Mouse (Mus musculus) MEL (cell line): ENCODE measurements at regions not wholly inside any gene's neighbourhood (a gene's known extent, or its start where the extent isn't known, plus 50 kb on each side); places are given as distances from the start of the nearest gene placed in this dataset.

ENCODE experiments used
- DNase-seq: peaks from one replicate; pipeline ENCODE4 v3.0.0; 2011; ENCODE audit warnings: low read depth, low spot score
- H3K27ac ChIP-seq: 2 replicates; pipeline ENCODE4 v1.5.1; 2012; ENCODE audit warnings: low read depth, mild to moderate bottlenecking, control low read depth, low read length, moderate library complexity; ENCODE audit not compliant: control insufficient read depth
- H3K27me3 ChIP-seq, 2 experiments: fragments of 150-350 bp in 1 of 2; sonication (generic) in 1 of 2; 2 replicates each; pipeline ENCODE4 v1.6.1; 2012; ENCODE audit warnings: low read length in 2 of 2, mild to moderate bottlenecking in 2 of 2, improper control_type of control experiment in 1 of 2, moderate library complexity in 1 of 2; ENCODE audit not compliant: insufficient read depth in 2 of 2, control insufficient read depth in 1 of 2
- H3K36me3 ChIP-seq, 2 experiments: 2 replicates each; pipeline ENCODE4 v1.6.1; 2012 to 2014; ENCODE audit warnings: low read length in 2 of 2, improper control_type of control experiment in 1 of 2, inconsistent platforms in 1 of 2, mild to moderate bottlenecking in 1 of 2; ENCODE audit not compliant: insufficient read depth in 2 of 2, control insufficient read depth in 1 of 2
- H3K4me1 ChIP-seq, 2 experiments: fragments of 150-350 bp in 1 of 2; sonication (generic) in 1 of 2; 2 replicates each; pipeline ENCODE4 v1.6.1; 2012; ENCODE audit warnings: low read length in 2 of 2, improper control_type of control experiment in 1 of 2, mild to moderate bottlenecking in 1 of 2; ENCODE audit not compliant: insufficient read depth in 2 of 2, control insufficient read depth in 1 of 2
- H3K4me3 ChIP-seq, 2 experiments: fragments of 150-350 bp in 1 of 2; sonication (generic) in 1 of 2; 2 replicates each; pipeline ENCODE4 v1.5.1; 2012; ENCODE audit warnings: low read depth in 2 of 2, low read length in 2 of 2, mild to moderate bottlenecking in 2 of 2, moderate library complexity in 2 of 2, control low read depth in 1 of 2, improper control_type of control experiment in 1 of 2; ENCODE audit not compliant: control insufficient read depth in 1 of 2, insufficient read depth in 1 of 2
- H3K79me2 ChIP-seq: 2 replicates; pipeline ENCODE4 v1.6.1; 2012; ENCODE audit warnings: mild to moderate bottlenecking, low read length, moderate library complexity; ENCODE audit not compliant: control insufficient read depth, poor library complexity, insufficient read depth
- H3K9ac ChIP-seq: 2 replicates; pipeline ENCODE4 v1.6.1; 2012; ENCODE audit warnings: low read depth, mild to moderate bottlenecking, control low read depth, low read length, moderate library complexity; ENCODE audit not compliant: control insufficient read depth, poor library complexity, severe bottlenecking
- H3K9me3 ChIP-seq: fragments of 150-350 bp; sonication (generic); replicated peaks from 2 replicates; pipeline ENCODE4 v1.6.1; 2012; ENCODE audit warnings: mild to moderate bottlenecking, low read length, improper control_type of control experiment, moderate library complexity; ENCODE audit not compliant: insufficient read depth
- BHLHE40 ChIP-seq: IDR thresholded peaks from 2 replicates; pipeline ENCODE4 v1.6.1; 2012; ENCODE audit warnings: low read depth, mild to moderate bottlenecking, inconsistent platforms, low read length, improper control_type of control experiment, borderline replicate concordance
- CHD2 ChIP-seq: IDR thresholded peaks from 2 replicates; pipeline ENCODE4 v1.6.1; 2011; ENCODE audit warnings: low read length, improper control_type of control experiment
- CTCF ChIP-seq, 3 experiments: IDR thresholded peaks in 2 of 3; conservative IDR thresholded peaks in 1 of 3; 2 replicates each; pipeline ENCODE4 v1.5.1; 2011 to 2012; ENCODE audit warnings: low read length in 3 of 3, low read depth in 2 of 3, mild to moderate bottlenecking in 2 of 3, improper control_type of control experiment in 1 of 3, inconsistent platforms in 1 of 3, mixed read lengths in 1 of 3, moderate library complexity in 1 of 3; ENCODE audit not compliant: control insufficient read depth in 1 of 3, insufficient read depth in 1 of 3, poor library complexity in 1 of 3, severe bottlenecking in 1 of 3
- E2F4 ChIP-seq: IDR thresholded peaks from 2 replicates; pipeline ENCODE4 v1.6.1; 2011; ENCODE audit warnings: low read depth, low read length, improper control_type of control experiment, borderline replicate concordance
- ELF1 ChIP-seq: IDR thresholded peaks from 2 replicates; pipeline ENCODE4 v1.6.1; 2014; ENCODE audit warnings: low read depth, mild to moderate bottlenecking, inconsistent platforms, low read length, improper control_type of control experiment, moderate library complexity
- HCFC1 ChIP-seq: IDR thresholded peaks from 2 replicates; pipeline ENCODE4 v1.6.1; 2012; ENCODE audit warnings: low read depth, mild to moderate bottlenecking, inconsistent platforms, low read length, improper control_type of control experiment, moderate library complexity
- MAFK ChIP-seq: IDR thresholded peaks from 2 replicates; pipeline ENCODE4 v1.6.1; 2011; ENCODE audit warnings: low read depth, mild to moderate bottlenecking, low read length, improper control_type of control experiment, borderline replicate concordance
- MAX ChIP-seq: IDR thresholded peaks from 2 replicates; pipeline ENCODE4 v1.6.1; 2011; ENCODE audit warnings: low read length, improper control_type of control experiment
- MEF2A ChIP-seq: IDR thresholded peaks from 2 replicates; pipeline ENCODE4 v1.6.1; 2014; ENCODE audit warnings: low read depth, mild to moderate bottlenecking, inconsistent platforms, low read length, improper control_type of control experiment; ENCODE audit not compliant: poor library complexity, insufficient replicate concordance, severe bottlenecking; ENCODE audit errors: extremely low read depth
- MXI1 ChIP-seq: IDR thresholded peaks from 2 replicates; pipeline ENCODE4 v1.6.1; 2011; ENCODE audit warnings: mild to moderate bottlenecking, low read depth, low read length, improper control_type of control experiment
- MYC ChIP-seq: IDR thresholded peaks from 2 replicates; pipeline ENCODE4 v1.6.1; 2011; ENCODE audit warnings: low read depth, mild to moderate bottlenecking, low read length, improper control_type of control experiment, moderate library complexity
- NELFE ChIP-seq: IDR thresholded peaks from 2 replicates; pipeline ENCODE4 v1.6.1; 2011; ENCODE audit warnings: low read depth, low read length, improper control_type of control experiment
- POLR2A ChIP-seq, 2 experiments: IDR thresholded peaks; 2 replicates each; pipeline ENCODE4 v1.6.1; 2011 to 2012; ENCODE audit warnings: low read length in 2 of 2, mild to moderate bottlenecking in 2 of 2, control low read depth in 1 of 2, improper control_type of control experiment in 1 of 2, low read depth in 1 of 2, moderate library complexity in 1 of 2; ENCODE audit not compliant: control insufficient read depth in 1 of 2, insufficient read depth in 1 of 2, poor library complexity in 1 of 2
- POLR2AphosphoS5 ChIP-seq: IDR thresholded peaks from 2 replicates; pipeline ENCODE4 v1.6.1; 2012; ENCODE audit warnings: low read depth, borderline replicate concordance, mild to moderate bottlenecking, inconsistent platforms, low read length, moderate library complexity, mixed read lengths
- RCOR1 ChIP-seq: IDR thresholded peaks from 2 replicates; pipeline ENCODE4 v1.6.1; 2012; ENCODE audit warnings: low read depth, mild to moderate bottlenecking, inconsistent platforms, low read length, improper control_type of control experiment
- SIN3A ChIP-seq: IDR thresholded peaks from 2 replicates; pipeline ENCODE4 v1.6.1; 2012; ENCODE audit warnings: low read length, improper control_type of control experiment, inconsistent platforms
- TBP ChIP-seq: IDR thresholded peaks from 2 replicates; pipeline ENCODE4 v1.8.0; 2011; ENCODE audit warnings: low read depth, low read length, improper control_type of control experiment
- TCF12 ChIP-seq: IDR thresholded peaks from 2 replicates; pipeline ENCODE4 v1.6.1; 2014; ENCODE audit warnings: low read depth, mild to moderate bottlenecking, inconsistent platforms, low read length, improper control_type of control experiment, moderate library complexity
- UBTF ChIP-seq: IDR thresholded peaks from 2 replicates; pipeline ENCODE4 v1.6.1; 2012; ENCODE audit warnings: low read depth, mild to moderate bottlenecking, inconsistent platforms, low read length, improper control_type of control experiment, moderate library complexity, borderline replicate concordance; ENCODE audit not compliant: insufficient read depth
- USF1 ChIP-seq: IDR thresholded peaks from 2 replicates; pipeline ENCODE4 v1.6.1; 2014; ENCODE audit warnings: low read depth, mild to moderate bottlenecking, inconsistent platforms, low read length, improper control_type of control experiment, moderate library complexity
- USF2 ChIP-seq, 2 experiments: IDR thresholded peaks; 2 replicates each; pipeline ENCODE4 v1.6.1; 2011 to 2012; ENCODE audit warnings: improper control_type of control experiment in 2 of 2, low read length in 2 of 2, borderline replicate concordance in 1 of 2, inconsistent platforms in 1 of 2, low read depth in 1 of 2, mild to moderate bottlenecking in 1 of 2; ENCODE audit not compliant: insufficient read depth in 1 of 2

DNA sequence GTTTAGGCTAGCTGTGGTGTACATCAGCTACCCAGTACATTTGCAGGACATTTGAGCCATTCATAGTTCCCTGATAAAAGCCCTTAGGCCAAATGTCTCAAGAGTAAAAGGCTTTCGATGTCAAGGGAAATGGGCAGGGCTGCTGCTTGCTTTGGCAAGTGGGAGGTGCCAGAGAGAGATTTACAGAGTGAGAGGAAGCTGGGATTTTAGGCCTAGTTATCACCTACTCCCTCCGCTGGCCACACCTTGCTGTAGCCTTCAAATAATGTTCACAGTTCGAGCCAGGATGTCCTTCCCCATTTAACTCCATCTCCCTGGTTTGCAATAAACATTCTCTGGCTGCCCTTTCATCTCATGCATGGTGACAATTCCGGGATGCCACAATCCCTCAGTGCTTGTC is 527.2 kb upstream of the Btbd3 start:
- H3K4me1 ChIP-seq: no peaks in the 10 kb centered on the region
- H3K9me3 ChIP-seq: no peaks in the 10 kb centered on the region
- no peak overlapping the region for H3K27ac ChIP-seq
- TF ChIP-seq ELF1: no peak
- no peak for TF ChIP-seq TBP
- no peak for TF ChIP-seq UBTF
- no peak for TF ChIP-seq E2F4
- no peak for TF ChIP-seq MEF2A
- TF ChIP-seq TCF12: no peak
- no peak for TF ChIP-seq POLR2A (IDR thresholded peaks at IDR 0.05; ENCODE audit: control insufficient read depth in 1 of 2, insufficient read depth in 1 of 2, low read depth in 1 of 2, low read length in 2 of 2, poor library complexity in 1 of 2)
- no peak for TF ChIP-seq BHLHE40
- no peak for TF ChIP-seq USF2 (IDR thresholded peaks at IDR 0.05; ENCODE audit: borderline replicate concordance in 1 of 2, insufficient read depth in 1 of 2, low read depth in 1 of 2, low read length in 2 of 2)
- no peak for TF ChIP-seq NELFE
- no peak for TF ChIP-seq MXI1
- TF ChIP-seq MAFK: no peak
- TF ChIP-seq, all 39 proteins: peak for 0
- DNase-seq: no peak
- Histone ChIP-seq H3K27me3 (no peaks in the 10 kb centered on the region), H3K36me3 (no peaks in the 10 kb centered on the region), H3K9ac (no peak overlapping the region), H3K4me3 (no peak overlapping the region), H3K79me2 (no peaks in the 10 kb centered on the region)

DNA sequence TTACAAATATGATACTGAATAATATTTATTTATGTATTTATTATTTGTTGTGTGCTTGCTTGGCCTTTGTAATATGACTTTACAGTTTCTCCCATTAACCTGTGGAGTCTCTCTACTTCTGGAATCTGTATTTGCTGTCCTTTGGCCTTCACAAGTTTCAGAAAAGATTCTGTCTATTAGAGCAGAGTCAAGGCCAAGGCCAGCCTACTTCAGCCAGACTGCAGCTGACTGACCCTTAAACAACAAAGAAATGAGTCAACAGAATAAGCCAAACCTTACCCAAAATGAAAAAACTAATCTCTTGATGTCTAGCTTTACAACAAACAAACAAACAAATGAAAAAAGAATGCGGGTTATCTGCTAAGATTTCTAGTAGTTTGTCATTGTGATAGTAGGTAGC is 532.7 kb upstream of the Btbd3 start:
- H3K79me2 ChIP-seq: no peaks in the 10 kb centered on the region
- TF ChIP-seq NELFE (no peak), HCFC1 (no peak), USF1 (no peak), RCOR1 (no peak), MAX (no peak), POLR2AphosphoS5 (no peak), MYC (no peak), CHD2 (no peak), SIN3A (no peak), MAFK (no peak), CTCF (IDR thresholded peaks at IDR 0.05 in 2 of 3, conservative IDR thresholded peaks at IDR 0.05 in 1 of 3; ENCODE audit: control insufficient read depth in 1 of 3, insufficient read depth in 1 of 3, low read depth in 2 of 3, low read length in 3 of 3, poor library complexity in 1 of 3, severe bottlenecking in 1 of 3) (no peak), TBP (no peak)
- H3K9ac ChIP-seq: no peak overlapping the region
- no peak overlapping the region for H3K27ac ChIP-seq
- no peaks in the 10 kb centered on the region for H3K36me3 ChIP-seq
- no peak for DNase-seq
- no peak overlapping the region for H3K4me3 ChIP-seq
- no peaks in the 10 kb centered on the region for H3K9me3 ChIP-seq
- H3K27me3 ChIP-seq: no peaks in the 10 kb centered on the region
- H3K4me1 ChIP-seq: no peaks in the 10 kb centered on the region
